Mouse (Mus musculus) cerebellum, adult (tissue): ENCODE measurements around the gene Cypt3.

Experiments used
- ATAC-seq: cut with Nextera tagmentation; 2 replicates; pipeline ENCODE4 v1.9.2; 2017; ENCODE audit warnings: mild to moderate bottlenecking, moderate library complexity, mixed read lengths; ENCODE audit not compliant: insufficient number of reproducible peaks, low FRiP score, low TSS enrichment

Cypt3 gene

DNA sequence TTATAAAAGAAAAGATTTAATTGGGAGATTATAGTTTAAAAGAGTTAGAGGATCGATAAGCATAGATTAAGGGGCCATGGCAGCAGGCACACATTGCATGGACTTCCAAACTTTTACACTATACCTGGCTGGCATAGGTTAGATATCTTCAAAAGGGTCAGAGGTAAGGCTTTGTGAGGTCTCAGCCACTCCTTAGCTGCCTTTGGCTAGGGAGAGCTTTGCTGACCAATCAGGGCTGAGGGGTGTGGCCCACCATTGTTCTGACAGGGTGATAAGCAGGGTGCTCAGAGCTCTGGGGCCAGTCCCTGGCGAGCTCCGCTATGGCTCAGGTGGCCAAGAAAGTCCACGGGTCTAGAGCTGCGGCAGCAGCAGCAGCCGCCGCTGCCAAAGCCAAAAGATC lies at the start of gene Cypt3:
Cypt3 (plus strand) TSS at position 301 of the 400 bp plus-strand sequence.
- no peak for ATAC-seq

GRCm38 (mm10) chrX:153515491-153515890 lies 42.9 kb upstream of the Cypt3 start:
- ATAC-seq = no peak

GRCm38 (mm10) chrX:153528399-153528798 lies 30.0 kb upstream of the Cypt3 start:
- ATAC-seq = no peak

DNA sequence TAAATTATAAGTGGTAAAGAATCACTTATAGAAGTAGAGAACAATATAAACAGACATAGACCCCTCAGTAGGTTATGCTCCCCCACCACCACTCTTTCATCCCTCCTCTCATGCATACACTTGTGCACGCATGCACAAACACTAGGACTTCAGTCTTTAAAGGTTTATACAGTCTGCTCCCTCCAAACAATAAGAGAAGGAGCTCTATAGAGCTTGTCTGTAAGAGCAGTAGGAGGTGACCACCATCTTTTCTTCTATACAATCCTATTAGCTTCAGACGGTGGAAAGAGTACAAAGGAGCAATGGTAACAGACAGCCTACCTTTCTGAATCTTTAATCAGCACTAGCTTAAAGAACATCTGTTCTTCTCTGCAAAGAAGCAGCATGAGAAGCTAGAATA lies 1.8 kb upstream of the Cypt3 start:
- ATAC-seq = no peak

- ATAC-seq = no peak
Measured at GRCm38 (mm10) chrX:153564650-153565049, 6.3 kb downstream of the Cypt3 start.

GRCm38 (mm10) chrX:153599583-153599982 lies 41.2 kb downstream of the Cypt3 start:
- ATAC-seq = no peak
